Mouse (Mus musculus) liver, embryonic 16.5 days (tissue): ENCODE data around the gene Med16. TPM values are rescaled to one million over a fixed set of nuclear protein-coding genes. Genes with fewer than 3 reads are reported as not detected.

ENCODE experiments used
- ATAC-seq: fragments of 200-750 bp; cut with Nextera tagmentation; 2 replicates; pipeline ENCODE4 v1.8.0; 2017; ENCODE audit warnings: low read depth, mild to moderate bottlenecking, moderate number of reproducible peaks, moderate library complexity
- H3K27ac ChIP-seq: fragments of 300-500 bp; sonication (generic); 2 replicates; pipeline ENCODE4 v1.5.1; 2014; ENCODE audit warnings: mild to moderate bottlenecking, low read length
- H3K27me3 ChIP-seq: fragments of 300-500 bp; sonication (generic); 2 replicates; pipeline ENCODE4 v1.6.1; 2014; ENCODE audit warnings: low read depth, low read length, mixed read lengths; ENCODE audit not compliant: control insufficient read depth, insufficient read depth
- H3K36me3 ChIP-seq: fragments of 300-500 bp; sonication (generic); 2 replicates; pipeline ENCODE4 v1.6.1; 2014; ENCODE audit warnings: mild to moderate bottlenecking; ENCODE audit not compliant: control insufficient read depth, insufficient read depth
- H3K4me1 ChIP-seq: fragments of 300-500 bp; sonication (generic); 2 replicates; pipeline ENCODE4 v1.6.1; 2014; ENCODE audit warnings: low read depth, low read length, mixed read lengths; ENCODE audit not compliant: control insufficient read depth
- H3K4me2 ChIP-seq: fragments of 300-500 bp; sonication (generic); 2 replicates; pipeline ENCODE4 v1.6.1; 2014; ENCODE audit warnings: low read depth, low read length, mixed read lengths
- H3K4me3 ChIP-seq: fragments of 300-500 bp; sonication (generic); 2 replicates; pipeline ENCODE4 v1.5.1; 2014; ENCODE audit warnings: low read depth, mild to moderate bottlenecking, low read length
- H3K9ac ChIP-seq: fragments of 300-500 bp; sonication (generic); 2 replicates; pipeline ENCODE4 v1.6.1; 2014; ENCODE audit warnings: low read depth, low read length
- H3K9me3 ChIP-seq: fragments of 300-500 bp; sonication (generic); replicated peaks from 2 replicates; pipeline ENCODE4 v1.6.1; 2016; ENCODE audit warnings: low read length; ENCODE audit not compliant: control insufficient read depth
- WGBS: fragments of 180-500 bp; shearing (Covaris S2); extraction: QIAGEN DNeasy Blood & Tissue Kit; methylation state at CpG from one replicate; pipeline ENCODE4 v1.1.7; 2014; ENCODE audit not compliant: insufficient replicate concordance; 5-methylcytosine and 5-hydroxymethylcytosine counted together
- polyA plus RNA-seq: library from polyadenylated mRNA; unstranded; fragments of >200 nt; fragmentation: Nextera tagmentation; extraction: Ambion mirVana; gene quantifications from 2 replicates; pipeline ENCODE4 v1.2.1, GENCODE M21; 2015

The Med16 gene
- polyA plus RNA-seq, 1 experiment from 2014 or later: 15.3 TPM

GRCm38 (mm10) chr10:79914948-79915596 is 6.3 kb upstream of the Med16 start:
- Histone ChIP-seq H3K9me3 (no peaks in the 10 kb centered on the region), H3K27ac (peak overlapping the region; percentile 88), H3K36me3 (peaks cover 5% of the 10 kb centered on the region), H3K9ac (peak overlapping the region; percentile 49), H3K4me2 (peak overlapping the region; percentile 95), H3K27me3 (peaks cover 29% of the 10 kb centered on the region), H3K4me3 (peak overlapping the region; percentile 79), H3K4me1 (peaks cover 57% of the 10 kb centered on the region)
- WGBS: 24% methylated on average over 7 of the region's 7 CpGs
- no peak for ATAC-seq

- Histone ChIP-seq H3K9me3 (no peaks in the 10 kb centered on the region), H3K4me3 (peak overlapping the region; percentile 79), H3K4me2 (peak overlapping the region; percentile 95), H3K4me1 (peaks cover 59% of the 10 kb centered on the region), H3K27ac (peak overlapping the region; percentile 88), H3K9ac (peak overlapping the region; percentile 49), H3K27me3 (peaks cover 21% of the 10 kb centered on the region), H3K36me3 (peaks cover 5% of the 10 kb centered on the region)
- ATAC-seq: peak; percentile 68
- 28% methylated on average over 11 of the region's 11 CpGs for WGBS
These were observed 5.6 kb upstream of the Med16 start for GRCm38 (mm10) chr10:79914131-79914947.

DNA sequence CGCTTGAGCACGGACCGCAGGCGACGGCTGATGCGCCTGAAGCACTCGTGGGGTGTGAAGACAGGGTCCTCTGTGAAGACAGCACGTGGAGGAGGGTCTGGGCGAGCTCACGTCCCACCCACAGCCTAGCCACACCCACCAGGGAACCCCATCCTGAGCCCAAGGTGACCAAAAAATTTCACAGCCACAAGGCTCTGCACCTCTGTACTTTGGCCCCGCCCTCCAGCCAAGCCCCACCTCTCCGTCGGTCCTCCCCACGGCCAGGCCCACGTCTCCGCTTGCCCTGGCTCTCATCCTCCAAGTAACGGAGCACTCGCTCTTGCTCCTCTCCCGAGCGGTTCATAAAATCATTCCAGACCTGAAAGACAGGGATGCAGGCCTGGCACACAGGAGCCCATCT is 3.7 kb upstream of the Med16 start:
- Histone ChIP-seq H3K4me2 (no peak overlapping the region), H3K9ac (no peak overlapping the region), H3K36me3 (peaks cover 5% of the 10 kb centered on the region), H3K4me3 (no peak overlapping the region), H3K9me3 (no peaks in the 10 kb centered on the region), H3K27ac (no peak overlapping the region), H3K27me3 (peaks cover 2% of the 10 kb centered on the region), H3K4me1 (peaks cover 56% of the 10 kb centered on the region)
- ATAC-seq: no peak
- WGBS: 72% methylated on average over 20 of the region's 20 CpGs

- no peak within 1 kb of the TSS for H3K4me3 ChIP-seq
- peaks cover 7% of the 10 kb centered on the region for H3K36me3 ChIP-seq
- WGBS: 88% methylated on average over 4 of the region's 4 CpGs
- H3K9me3 ChIP-seq: no peaks in the 10 kb centered on the region
- no peaks in the 10 kb centered on the region for H3K27me3 ChIP-seq
- peak within 1 kb of the TSS; percentile 86; the same call in 1 of the 2 replicates for H3K27ac ChIP-seq
- H3K4me2 ChIP-seq: no peak within 1 kb of the TSS
- ATAC-seq: no peak
- H3K9ac ChIP-seq: no peak within 1 kb of the TSS
- H3K4me1 ChIP-seq: peaks cover 46% of the 10 kb centered on the region
These were observed 1.8 kb upstream of the Med16 start, which contains the start of gene Gm26602 for GRCm38 (mm10) chr10:79910556-79910955. TSS of gene Gm26602 (plus strand) at chr10:79910856.

GRCm38 (mm10) chr10:79909092-79909922 is 584 bp upstream of the Med16 start:
- H3K4me2 ChIP-seq: peak overlapping the region; percentile 39; the same call in 1 of the 2 replicates
- peak; percentile 58 for ATAC-seq
- peaks cover 12% of the 10 kb centered on the region for H3K36me3 ChIP-seq
- peaks cover 33% of the 10 kb centered on the region for H3K4me1 ChIP-seq
- H3K9ac ChIP-seq: peak overlapping the region; percentile 52
- H3K4me3 ChIP-seq: no peak overlapping the region; the same call in 1 of the 2 replicates
- H3K27ac ChIP-seq: peak overlapping the region; percentile 86
- WGBS: 21% methylated on average over 14 of the region's 14 CpGs
- H3K9me3 ChIP-seq: no peaks in the 10 kb centered on the region
- no peaks in the 10 kb centered on the region for H3K27me3 ChIP-seq

GRCm38 (mm10) chr10:79907415-79907814 is 1.3 kb downstream of the Med16 start:
- no peaks in the 10 kb centered on the region for H3K9me3 ChIP-seq
- no peak overlapping the region for H3K9ac ChIP-seq
- 90% methylated on average over 10 of the region's 10 CpGs for WGBS
- H3K4me2 ChIP-seq: no peak overlapping the region
- peak overlapping the region; percentile 95; the same call in 1 of the 2 replicates for H3K4me3 ChIP-seq
- ATAC-seq: no peak
- no peak overlapping the region for H3K27ac ChIP-seq
- H3K36me3 ChIP-seq: peaks cover 12% of the 10 kb centered on the region
- peaks cover 21% of the 10 kb centered on the region for H3K4me1 ChIP-seq
- H3K27me3 ChIP-seq: no peaks in the 10 kb centered on the region

DNA sequence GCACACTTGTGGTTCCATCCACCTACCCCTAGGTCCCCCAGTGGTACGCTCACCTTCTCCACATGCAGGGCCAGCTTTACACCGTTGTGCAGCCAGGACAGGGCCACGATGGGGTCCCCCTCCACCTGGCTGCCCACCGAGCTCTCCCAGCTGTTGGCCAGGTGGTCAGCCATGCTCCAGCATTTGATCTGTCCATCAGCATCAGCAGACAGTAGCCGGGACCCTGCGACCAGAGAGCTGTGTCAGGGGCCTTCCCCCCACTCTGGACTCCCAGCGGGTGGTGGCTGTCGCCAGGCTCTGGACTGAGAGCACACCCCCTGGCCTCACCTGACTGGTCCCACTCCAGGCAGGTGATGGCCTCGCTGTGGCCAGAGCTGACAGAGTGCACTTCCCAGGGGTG is 2.0 kb downstream of the Med16 start:
- no peak for ATAC-seq

GRCm38 (mm10) chr10:79900951-79901410 is 7.7 kb downstream of the Med16 start:
- no peak for ATAC-seq
- Histone ChIP-seq H3K4me1 (peaks cover 8% of the 10 kb centered on the region), H3K36me3 (peaks cover 5% of the 10 kb centered on the region; the same call in 1 of the 2 replicates), H3K9ac (no peak overlapping the region), H3K27me3 (no peaks in the 10 kb centered on the region), H3K4me2 (no peak overlapping the region), H3K27ac (no peak overlapping the region), H3K4me3 (no peak overlapping the region), H3K9me3 (no peaks in the 10 kb centered on the region)
- 67% methylated on average over 2 of the region's 2 CpGs for WGBS

More for the DNA sequence above, 2.0 kb downstream of the Med16 start:
- peaks cover 19% of the 10 kb centered on the region for H3K4me1 ChIP-seq
- peaks cover 10% of the 10 kb centered on the region for H3K36me3 ChIP-seq
- no peaks in the 10 kb centered on the region for H3K27me3 ChIP-seq
- H3K9ac ChIP-seq: no peak overlapping the region
- H3K27ac ChIP-seq: no peak overlapping the region
- WGBS: 87% methylated on average over 9 of the region's 9 CpGs
- H3K9me3 ChIP-seq: no peaks in the 10 kb centered on the region
- no peak overlapping the region for H3K4me2 ChIP-seq
- H3K4me3 ChIP-seq: no peak overlapping the region
